Mouse (Mus musculus): ENCODE data around the gene Tdrd9.
"Not testable (repeated sequence)": the region's sequence is repeated elsewhere in the genome, so short reads cannot be mapped to it uniquely, and the experiment has no call there.

The Tdrd9 gene

DNA sequence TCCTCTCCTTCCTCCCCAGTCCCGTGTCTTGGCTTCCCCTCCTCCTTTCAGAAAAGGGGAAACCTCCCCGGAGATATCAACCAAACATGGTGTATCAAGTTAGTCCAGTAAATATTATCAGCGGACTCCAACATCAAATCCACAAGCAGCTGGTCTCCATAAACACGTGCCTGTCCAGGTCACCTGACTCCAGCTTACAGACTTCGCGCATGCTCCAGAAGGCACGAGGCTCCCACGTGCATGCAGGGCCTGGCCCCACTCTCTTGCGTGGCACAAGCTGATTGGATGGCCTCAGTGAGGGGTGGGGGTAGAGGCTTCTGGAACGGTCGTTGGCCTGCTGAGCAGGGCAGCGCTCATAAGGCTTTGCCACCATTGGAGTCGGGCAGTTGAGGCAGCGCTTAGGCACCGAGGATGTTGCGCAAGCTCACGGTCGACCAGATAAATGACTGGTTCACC is at the start of gene Tdrd9:
Gene Tdrd9, plus strand, starts transcription at position 329 of the 456 bp plus-strand sequence.
- DNase-seq (ENCODE audit: low spot score): no peak

DNA sequence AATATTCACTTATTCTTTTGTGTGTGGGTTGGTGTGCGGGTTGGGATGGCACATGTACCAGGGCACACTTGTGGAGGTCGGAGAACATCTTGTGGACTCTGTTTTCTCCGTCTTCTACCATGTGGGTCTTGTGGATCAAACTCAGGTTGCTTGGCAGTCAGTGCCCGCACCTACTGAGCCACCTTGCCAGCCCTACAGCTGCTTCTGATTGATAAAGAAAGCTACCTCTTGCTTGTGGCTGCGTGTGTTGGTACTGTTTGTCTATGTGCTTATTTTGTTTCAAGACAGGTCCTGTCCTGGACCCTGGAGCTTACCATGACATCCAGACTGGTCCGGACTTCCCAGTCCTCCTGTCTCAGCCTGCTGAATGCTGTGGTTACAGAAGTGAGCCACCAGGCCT is 48.2 kb upstream of the Tdrd9 start:
- no peak for DNase-seq (ENCODE audit: low spot score)

DNA sequence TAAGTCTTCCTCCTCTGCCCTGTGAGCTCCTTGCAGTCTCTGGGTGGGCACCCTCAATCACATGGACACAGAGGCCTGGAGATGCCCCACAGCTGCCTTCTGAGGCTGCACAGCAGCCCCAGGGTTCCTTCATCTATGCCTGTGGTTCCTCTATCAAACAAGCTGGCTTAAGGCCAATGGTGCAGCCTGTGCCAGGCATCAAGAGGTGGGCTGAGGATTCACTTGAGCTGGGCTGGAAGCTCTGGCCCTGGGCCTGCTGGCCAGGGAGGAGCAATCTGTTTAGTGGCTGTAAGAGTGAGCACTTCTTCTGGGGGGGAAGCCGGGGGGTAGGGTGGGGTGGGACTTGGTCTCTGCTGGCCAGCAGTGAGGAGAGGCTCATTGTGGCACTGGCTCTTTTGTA is 44.0 kb upstream of the Tdrd9 start:
- no peak for DNase-seq (ENCODE audit: low spot score)

DNA sequence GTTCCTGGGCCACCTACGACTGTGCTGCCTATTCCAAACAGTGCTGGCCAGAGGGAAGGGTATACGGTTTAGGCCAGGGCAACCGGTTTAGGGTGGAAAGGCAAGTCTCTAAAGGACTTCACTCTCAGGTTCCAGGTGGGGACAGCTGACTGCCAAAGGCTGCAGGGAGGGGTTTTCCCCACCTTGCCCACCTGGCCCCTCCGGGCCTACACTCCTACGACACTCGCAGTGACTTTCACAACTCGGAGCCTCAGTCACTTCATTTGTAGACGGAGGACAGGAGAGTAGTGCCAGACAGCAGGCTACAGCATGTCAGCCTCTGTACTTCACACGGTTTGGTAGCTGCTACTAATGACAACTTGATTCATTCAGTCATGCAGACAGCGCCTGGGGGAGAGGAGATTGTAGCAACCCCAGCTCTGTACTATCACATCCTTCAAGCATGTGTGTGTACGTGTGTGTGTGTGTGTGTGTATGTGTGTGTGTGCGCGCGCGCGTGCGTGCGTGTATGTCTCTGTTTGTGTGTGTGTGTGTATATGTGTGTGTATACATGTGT is 42.9 kb upstream of the Tdrd9 start:
- no peak for DNase-seq (ENCODE audit: low spot score)

DNA sequence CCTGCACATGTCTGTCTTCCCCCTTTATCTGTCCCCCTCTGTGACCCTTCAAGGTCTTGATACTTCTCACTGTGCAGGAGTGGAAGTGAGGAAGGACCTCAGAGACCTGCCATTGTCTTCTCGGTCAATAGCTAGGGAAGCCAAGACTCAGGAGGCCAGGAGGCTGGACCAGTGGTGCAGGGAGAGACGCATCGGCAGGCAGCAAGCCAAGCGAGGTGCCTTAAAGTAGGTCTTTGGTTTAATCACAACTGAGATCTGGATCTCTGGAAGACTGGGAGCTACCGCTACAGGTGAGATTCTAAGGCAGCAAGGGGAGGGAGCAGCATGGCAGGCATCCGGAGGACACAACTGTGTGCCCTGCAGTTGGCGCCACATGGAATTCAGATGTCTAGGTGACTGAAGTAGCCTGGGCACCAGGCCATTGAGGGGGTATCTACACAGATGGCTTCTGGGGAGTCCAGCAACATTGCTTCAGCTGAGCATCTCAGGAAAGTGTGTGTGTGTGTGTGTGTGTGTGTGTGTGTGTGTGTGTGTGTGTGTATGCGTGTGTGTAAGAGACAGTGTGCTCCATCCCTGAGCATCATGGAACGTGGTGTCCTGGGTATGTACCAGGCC is 39.8 kb upstream of the Tdrd9 start:
- no peak for DNase-seq (ENCODE audit: low spot score)

DNA sequence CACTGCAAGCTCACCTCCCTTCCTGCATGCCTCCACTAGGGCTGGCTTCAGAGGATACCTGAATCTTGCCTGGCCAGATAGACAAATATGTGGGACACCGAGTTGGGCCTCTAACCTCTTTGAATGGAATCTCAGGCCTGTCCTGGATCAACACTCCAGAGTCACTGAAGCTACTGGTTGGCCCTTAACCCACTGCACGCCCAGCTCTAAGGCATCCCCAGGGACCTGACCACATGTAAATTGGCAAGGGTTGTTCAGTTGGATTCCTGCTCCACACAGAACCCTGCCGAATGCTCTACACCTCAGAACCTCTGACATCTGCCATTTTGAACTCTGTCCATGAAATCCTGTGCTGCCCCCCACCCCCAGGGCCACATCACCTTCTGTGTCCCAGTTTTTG is 38.8 kb upstream of the Tdrd9 start:
- no peak for DNase-seq (ENCODE audit: low spot score)

DNA sequence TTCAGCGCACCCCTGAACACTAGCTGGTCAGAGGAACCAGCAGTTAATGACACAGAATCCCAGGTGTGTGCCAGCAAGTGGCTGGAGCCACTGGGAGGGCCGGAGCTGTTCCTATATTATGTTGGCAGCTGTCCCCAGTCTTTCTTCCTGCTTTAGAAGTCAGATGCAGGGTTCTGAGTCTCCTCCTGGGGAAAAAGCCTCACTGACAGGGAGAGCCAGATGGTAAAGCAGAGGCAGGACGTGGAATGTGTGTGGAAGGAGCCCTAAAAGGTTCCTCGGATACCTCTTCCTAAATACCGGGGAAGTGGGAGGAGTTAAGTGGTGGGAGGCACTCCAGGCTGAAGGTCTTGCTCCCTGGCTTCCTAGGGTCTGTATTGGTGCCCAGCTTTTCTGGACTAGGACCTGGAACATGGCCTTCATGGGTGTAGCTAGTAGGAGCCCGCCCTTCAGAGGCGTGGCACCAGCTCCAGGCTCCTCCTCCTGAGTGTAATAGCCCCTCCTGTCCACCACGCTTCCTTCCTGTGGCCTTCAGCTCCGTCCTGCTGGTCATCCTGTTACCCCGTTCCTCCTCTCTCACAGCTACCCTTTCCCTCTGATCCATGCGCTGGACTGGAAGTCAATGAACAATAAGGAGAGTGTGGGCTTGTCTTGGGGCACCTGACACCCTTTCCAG is 38.2 kb upstream of the Tdrd9 start:
- DNase-seq (ENCODE audit: low spot score): no peak

DNA sequence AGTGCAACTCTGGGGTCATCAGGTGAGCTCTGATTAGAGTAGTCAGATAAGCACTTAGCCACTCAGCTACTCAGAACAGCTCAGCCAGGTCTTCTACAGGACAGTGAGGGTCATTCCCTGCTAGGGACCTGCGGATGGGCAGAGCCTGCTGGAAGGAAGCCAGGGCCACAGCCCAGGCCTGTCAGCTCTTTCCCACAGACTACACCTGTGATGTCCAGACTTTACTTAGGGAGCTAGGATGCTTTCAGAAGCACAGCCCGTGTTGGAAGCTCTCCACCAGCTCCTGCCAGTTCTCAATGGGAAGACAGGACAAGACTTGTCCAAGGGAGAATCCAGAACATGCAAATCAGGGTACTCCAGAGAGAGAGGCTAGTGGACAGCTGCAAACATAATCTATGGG is 37.4 kb upstream of the Tdrd9 start:
- no peak for DNase-seq (ENCODE audit: low spot score)

DNA sequence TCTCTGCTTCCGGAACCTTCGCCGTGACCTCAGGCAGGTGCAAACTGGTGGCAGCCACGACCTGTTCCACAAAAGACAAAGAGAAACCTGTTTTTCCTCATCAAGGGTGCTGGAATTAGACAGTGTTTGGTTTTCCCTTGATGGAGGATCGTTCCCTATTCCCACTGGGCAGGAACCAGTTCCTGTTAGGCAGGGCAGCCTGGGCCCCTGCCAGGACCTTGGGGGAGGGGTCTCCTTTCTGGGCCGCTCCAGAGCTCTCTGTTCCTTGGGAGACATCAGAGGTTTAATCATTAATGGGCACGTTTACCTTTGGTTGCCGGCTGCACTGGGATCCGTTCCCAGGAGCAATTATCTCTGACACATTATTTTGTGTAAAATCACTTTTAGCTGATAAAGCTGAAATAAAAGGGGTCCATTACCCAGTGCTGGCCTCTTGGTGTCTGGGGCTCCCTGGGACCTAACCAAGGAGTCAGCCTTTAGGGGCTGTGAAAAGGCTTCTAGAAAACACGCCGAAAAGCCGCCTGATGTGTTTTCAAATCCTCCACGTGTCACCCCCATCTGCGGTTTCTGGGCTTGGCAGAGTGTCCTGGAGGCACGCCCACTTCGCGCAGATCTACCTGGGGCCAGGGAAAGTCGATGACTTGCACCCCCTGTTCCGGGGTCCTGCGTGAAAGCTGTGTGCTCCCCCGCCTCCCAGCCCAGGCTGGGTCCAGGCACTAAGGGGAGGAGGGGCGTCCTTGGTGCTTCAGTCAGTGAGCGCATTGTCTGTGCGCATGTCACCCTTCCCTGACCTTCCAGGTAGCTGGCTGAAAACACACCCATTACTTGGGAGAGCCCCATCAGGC is 34.4 kb upstream of the Tdrd9 start:
- DNase-seq (ENCODE audit: low spot score): no peak

DNA sequence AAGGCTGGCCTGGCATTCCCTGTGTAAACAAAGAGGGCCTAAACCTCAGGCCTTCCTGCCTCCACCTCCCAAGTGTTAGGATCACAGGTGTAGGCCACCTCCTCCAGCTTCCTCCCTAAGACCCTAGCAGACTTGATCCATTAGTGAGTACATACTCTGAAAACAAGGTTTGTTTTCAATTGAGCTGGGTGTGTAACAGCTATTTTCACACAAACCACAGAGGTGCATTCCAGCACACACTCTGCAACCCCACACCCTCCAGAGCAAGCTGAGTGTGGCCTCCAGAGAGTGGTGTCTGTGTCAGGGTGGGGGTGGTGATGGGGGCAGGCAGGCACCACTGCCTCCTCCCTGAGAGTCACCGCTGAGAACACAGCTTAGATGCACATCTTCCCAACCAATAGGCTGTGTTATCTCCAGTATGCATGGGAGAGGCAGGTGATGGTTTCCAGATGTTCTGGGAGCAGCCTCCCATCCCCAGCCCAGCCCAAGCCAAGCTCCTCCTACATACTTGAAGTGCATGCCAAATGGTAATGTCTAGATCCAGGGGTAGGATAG is 32.7 kb upstream of the Tdrd9 start:
- DNase-seq (ENCODE audit: low spot score): no peak

DNA sequence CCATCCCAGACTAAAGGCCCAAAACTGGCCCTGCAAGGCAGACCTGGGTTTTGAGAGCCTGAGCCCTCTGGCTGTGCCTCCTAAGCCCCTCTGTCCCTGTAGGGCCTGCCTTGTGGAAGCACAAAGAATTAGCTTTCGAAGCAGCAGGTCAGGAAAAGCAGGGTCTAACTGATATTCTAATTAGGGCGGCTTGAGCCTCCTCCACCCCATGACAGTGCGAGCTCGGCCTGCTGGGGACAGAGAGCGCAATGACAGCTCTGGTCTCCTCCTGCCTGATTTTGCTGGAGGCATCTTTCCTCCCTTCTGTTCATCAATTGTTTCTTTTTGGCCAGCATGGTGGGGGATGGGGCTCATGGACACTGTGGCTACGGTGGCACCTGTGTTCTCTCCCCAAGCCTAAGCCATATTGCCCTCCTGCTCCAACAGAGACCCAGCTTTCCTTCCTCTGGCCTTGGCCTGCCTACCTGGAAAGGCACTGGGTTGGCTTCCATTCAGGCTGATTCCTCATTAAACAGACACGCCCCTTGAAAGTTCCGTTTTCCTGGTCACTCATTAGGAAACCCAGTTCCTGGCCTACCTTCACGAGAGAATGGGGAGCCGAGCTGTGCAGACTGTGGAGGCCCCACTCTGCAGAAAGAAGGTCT is 27.8 kb upstream of the Tdrd9 start:
- no peak for DNase-seq (ENCODE audit: low spot score)

DNA sequence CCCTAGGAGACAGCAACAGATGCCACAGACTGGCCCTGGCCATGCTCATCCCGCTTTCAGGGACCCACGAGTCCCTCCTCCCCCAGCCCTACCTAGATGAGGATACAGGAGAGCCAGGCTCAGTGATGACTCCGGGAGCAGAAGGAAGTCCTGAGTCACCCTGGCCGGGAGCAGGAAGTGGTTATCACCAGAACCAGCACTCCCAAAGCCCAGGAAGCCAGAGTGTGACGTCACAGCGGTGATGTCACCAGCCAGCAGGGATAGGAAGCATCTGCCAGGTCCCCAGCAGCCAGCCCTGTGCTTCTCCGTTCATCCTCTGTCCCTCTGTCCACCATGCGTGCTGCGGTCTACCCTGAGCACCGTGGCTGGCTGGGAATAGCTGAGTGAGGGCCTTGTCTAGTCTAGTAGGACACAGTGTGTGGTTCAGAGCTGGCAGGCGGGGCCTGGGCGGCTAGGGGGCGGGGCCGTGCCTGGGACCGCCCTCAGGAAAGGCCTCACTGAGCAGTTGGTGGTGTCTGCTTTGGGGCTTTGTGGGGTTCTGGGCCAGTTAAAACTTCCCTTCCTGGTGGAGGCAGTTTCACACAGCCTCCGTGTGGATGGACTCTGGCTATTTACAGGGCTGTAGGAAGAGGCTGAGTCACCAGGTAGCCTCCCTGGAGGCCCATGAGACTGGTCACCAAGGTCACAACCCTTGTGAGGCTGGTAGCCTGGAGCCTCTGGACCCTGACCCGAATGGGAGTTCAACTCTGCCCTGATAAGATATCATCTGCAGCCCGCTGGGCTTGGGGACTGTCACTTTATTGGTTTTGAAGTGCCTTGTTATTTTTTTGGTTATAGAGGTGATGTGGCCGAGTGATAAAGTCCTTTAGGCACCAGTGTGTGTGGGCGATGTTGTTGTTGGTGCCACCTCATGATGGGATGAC is 27.0 kb upstream of the Tdrd9 start:
- DNase-seq (ENCODE audit: low spot score): not testable (repeated sequence)

DNA sequence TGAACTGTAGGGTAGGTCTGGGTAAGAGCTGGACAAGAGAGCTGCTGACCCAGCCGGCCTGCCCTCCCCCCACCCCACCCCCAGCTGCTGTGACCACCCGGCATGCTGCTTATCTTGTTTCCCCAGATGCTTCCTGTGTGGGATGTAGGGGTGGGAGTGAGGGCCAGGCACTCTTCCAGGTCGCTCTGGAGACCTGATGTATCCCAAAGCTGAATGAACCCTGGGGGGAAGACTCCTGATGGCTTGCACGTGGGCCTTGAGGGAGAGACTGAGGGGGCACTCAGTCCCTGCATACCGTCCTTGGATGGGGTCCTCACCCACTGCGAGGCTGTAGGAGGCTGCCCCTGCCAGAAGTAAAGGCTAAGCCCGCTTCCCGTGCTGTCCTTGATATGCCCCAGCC is 26.2 kb upstream of the Tdrd9 start:
- no peak for DNase-seq (ENCODE audit: low spot score)

DNA sequence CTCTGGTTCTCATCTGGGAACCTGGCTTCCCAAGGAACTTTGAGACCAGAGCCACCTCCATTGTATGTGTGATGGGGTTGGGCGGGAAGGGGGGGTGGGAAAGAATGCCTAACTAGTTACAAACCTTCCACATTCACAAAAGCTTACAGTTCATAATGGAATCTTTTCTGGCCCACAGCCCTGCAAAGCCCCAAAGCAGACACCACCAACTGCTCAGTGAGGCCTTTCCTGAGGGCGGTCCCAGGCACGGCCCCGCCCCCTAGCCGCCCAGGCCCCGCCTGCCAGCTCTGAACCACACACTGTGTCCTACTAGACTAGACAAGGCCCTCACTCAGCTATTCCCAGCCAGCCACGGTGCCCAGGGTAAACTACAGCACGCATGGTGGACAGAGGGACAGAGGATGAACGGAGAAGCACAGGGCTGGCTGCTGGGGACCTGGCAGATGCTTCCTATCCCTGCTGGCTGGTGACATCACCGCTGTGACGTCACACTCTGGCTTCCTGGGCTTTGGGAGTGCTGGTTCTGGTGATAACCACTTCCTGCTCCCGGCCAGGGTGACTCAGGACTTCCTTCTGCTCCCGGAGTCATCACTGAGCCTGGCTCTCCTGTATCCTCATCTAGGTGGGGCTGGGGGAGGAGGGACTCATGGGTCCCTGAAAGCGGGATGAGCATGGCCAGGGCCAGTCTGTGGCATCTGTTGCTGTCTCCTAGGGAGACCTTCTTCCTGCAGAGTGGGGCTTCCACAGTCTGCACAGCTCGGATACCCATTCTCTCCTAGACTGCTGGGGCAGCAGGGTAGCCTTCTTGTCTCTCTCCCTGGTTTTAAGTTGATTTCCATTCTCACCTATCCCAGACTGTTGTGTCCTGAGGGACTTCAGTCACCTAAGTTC is 25.3 kb upstream of the Tdrd9 start:
- not testable (repeated sequence) for DNase-seq (ENCODE audit: low spot score)

DNA sequence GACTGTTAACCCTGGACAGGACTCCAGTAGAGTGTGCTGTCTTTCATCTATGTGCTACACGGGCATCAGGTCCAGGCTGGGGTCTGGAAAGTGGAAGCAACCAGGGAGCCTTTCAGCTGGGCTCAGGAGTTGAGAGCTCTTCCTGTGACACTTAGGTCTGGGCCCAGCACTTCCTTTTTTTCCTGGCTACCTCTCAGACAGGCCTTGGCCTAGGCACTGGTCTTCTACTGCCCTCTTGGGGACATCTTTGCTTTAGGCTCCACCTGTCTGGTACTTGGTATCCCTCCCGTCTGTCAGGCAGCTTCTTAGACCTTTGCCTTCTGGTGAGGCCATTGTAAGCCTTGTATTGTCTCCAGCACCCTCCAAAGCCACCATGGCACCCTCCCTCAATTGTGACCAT is 24.6 kb upstream of the Tdrd9 start:
- peak; percentile 71 for DNase-seq (ENCODE audit: low spot score)

DNA sequence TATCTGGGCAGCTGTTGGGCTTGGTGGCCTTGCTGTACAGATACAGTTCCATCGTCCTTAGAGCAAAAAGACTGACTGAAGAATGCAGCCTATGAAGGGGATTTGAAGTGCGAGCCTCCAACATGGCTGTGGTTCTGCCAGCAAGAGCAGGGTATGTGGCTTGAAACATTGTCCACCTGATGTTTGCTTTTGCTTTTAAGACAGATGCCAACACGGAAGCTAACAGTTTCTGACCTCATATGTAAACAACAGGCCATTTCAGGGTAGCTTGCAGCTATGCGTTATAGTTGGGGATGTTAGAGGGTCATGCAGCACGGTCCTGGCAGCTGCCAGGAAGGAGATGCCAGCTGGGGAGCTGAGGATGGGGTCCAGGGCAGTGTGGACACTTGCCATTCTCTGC is 20.9 kb upstream of the Tdrd9 start:
- DNase-seq (ENCODE audit: low spot score): no peak

DNA sequence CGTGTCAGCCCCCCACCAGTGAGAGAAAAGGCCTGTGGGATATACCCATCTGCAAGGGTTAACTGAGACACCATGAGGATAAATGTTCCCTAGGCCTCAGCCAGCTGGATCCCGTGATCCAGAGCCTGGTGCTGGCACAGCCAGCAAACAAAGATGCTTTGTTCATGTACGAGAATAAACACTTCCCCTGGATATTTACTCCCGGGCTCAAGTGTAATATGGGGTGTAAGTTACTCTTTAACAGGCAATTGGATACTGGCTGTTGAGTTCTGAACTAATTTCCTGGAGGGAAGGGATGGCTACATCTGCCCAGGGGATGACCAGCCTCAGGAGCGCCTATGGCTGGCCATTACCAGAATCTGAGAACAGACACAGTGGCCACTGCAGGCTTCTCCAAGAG is 19.7 kb upstream of the Tdrd9 start:
- peak; percentile 60 for DNase-seq (ENCODE audit: low spot score)

DNA sequence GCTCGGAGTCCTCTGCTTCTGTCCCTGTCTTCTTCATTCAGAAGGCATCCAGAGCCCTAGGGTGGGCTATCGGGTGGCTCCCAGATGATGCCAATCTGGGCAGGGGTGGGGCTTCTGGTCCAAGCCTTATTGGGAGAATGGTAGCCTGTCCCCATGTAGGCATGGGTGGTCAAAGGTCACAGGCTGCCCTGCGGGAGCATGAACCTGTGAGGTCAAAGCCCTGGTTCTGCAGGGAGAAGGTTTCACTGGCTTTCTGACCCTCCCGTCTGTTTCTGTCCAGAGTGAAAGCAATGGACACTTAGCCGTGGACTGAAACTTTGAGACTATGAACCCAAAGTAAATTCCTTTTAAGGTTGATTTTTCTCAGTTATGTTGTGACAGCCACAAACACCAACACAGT is 15.2 kb upstream of the Tdrd9 start:
- DNase-seq (ENCODE audit: low spot score): no peak

DNA sequence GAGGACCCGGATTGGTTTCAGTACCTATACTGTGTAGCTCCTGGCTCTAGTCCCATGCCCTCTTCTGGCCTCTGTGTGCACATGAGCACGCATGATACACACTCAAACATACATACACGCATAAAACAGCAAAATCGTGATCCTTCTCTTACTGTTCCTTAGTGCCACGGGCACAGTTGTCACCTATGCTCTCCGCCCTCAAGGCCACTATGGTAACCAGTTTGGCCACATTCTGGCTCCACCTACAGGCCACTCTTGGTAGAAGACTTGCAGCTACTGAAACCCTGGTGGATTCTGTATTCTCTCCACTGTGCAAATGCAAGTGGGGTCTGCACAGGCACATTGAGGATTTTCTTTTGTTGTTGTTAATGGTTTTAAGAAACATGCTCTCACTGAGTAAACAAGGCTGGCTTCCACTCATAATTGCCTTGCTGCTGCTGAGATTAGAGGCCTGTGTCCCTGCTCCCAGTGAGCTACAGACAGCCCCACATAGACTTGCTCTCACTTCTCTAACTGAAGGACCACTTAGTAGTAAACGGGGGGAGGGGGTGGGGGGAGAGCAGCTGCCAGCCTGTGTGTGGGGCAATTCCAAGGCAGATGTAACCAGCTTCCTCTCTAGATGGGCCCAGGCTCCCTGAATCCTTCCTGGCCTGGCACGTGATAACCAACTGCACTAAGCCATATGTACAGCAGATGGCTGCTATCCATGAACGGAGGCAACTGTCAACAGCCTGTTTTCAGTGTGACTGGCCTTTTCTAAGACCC is 13.1 kb upstream of the Tdrd9 start:
- DNase-seq (ENCODE audit: low spot score): peak; percentile 86

Measured in layer of hippocampus, adult 11-12 months (tissue).